Mouse (Mus musculus): Measurements from ENCODE around the gene Cmtm4. TPM values are rescaled to one million over a fixed set of nuclear protein-coding genes. Genes with fewer than 3 reads are reported as not detected.
"Not testable (repeated sequence)": the region's sequence is repeated elsewhere in the genome, so short reads cannot be mapped to it uniquely, and the experiment has no call there.

Gene Cmtm4
- polyA plus RNA-seq, 1 experiment from 2014 or later: 2.6 TPM

GRCm38 (mm10) chr8:104341678-104342077 is 53.9 kb downstream of the Cmtm4 start:
- Histone ChIP-seq H3K9me3 (no peaks in the 10 kb centered on the region), H3K27ac (replicated peaks) (no peak overlapping the region), H3K36me3 (no peaks in the 10 kb centered on the region), H3K27me3 (no peaks in the 10 kb centered on the region), H3K4me3 (peak overlapping the region; percentile 61), H3K9ac (replicated peaks) (no peak overlapping the region), H3K4me1 (peaks cover 16% of the 10 kb centered on the region), H3K4me2 (replicated peaks) (peak overlapping the region; percentile 81)
- 45% methylated on average over 6 of the region's 6 CpGs for WGBS
- ATAC-seq (replicated peaks): no peak

- no peaks in the 10 kb centered on the region for H3K36me3 ChIP-seq
- peak; percentile 68 for ATAC-seq (replicated peaks)
- peaks cover 16% of the 10 kb centered on the region for H3K4me1 ChIP-seq
- H3K27ac ChIP-seq (replicated peaks): peak overlapping the region; percentile 51
- H3K27me3 ChIP-seq: no peaks in the 10 kb centered on the region
- no peaks in the 10 kb centered on the region for H3K9me3 ChIP-seq
- H3K4me2 ChIP-seq (replicated peaks): peak overlapping the region; percentile 81
- peak overlapping the region; percentile 61 for H3K4me3 ChIP-seq
- H3K9ac ChIP-seq (replicated peaks): peak overlapping the region; percentile 56
- 0% methylated on average over 24 of the region's 24 CpGs for WGBS
These were observed 54.5 kb downstream of the Cmtm4 start for GRCm38 (mm10) chr8:104341106-104341561.

DNA sequence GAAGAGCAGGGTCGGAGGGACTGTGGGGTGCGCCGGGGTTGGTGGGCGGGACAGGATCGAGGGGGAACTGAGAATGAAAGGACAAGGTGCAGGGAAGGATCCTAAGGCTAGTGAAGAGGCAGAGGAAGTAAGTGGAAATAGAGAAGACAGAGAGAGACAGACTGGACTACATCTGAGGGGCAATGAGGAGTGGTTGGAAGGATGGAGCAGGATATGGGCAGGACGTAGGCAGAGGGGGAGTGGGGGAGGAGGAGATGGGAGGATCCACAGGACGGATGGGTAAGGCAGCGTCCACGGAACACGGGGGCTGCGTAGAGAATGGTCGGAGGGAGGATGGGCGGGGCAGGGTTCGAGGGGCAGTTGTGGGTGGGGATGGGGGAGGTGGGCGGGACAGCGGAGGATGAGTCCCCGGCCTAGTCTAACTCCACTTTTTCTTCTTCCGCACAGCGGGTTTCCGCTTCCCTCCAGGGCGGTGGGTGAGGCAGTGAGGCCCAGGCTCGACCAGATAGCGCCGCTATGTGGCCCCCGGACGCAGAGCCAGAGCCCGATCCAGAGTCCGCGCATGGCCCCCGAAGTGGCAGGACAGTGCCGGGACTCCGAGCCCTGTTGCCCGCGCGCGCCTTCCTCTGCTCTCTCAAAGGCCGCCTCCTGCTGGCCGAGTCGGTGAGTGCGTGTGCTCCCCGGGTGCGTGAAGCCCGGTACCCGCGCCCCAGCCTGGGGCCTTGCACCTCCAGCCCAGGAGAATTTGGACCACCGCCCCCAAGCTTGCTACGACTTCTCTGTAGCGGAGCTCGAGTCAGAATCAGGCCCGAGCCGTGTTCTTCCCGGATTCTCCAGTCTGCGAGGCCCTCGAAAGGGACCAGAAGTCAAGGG is 55.1 kb downstream of the Cmtm4 start:
- peak; percentile 76 for ATAC-seq (replicated peaks)
- Histone ChIP-seq H3K4me2 (replicated peaks) (peak overlapping the region; percentile 81), H3K27ac (replicated peaks) (peak overlapping the region; percentile 51), H3K4me1 (peaks cover 16% of the 10 kb centered on the region), H3K36me3 (no peaks in the 10 kb centered on the region), H3K9ac (replicated peaks) (peak overlapping the region; percentile 56), H3K4me3 (peak overlapping the region; percentile 61), H3K27me3 (no peaks in the 10 kb centered on the region), H3K9me3 (no peaks in the 10 kb centered on the region)
- under 1% methylated on average over 46 of the region's 54 CpGs for WGBS

DNA sequence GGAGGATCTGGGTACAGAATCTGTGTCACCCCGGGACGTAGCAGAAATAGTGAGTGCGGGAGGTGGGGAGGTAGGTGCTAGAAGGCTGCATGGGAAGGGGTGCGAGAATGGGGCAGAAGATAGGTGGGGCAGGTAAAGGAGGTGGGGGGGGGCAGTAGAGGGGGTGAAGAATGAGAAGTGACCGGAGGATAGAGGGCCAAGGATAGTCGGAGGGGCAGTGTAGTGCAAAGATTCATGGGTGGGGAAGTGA is 55.7 kb downstream of the Cmtm4 start:
- H3K4me3 ChIP-seq: peak overlapping the region; percentile 61
- 0 out of 2 replicates have a peak overlapping the region, but pooled peaks have one; percentile 19 for H3K27ac ChIP-seq (replicated peaks)
- H3K27me3 ChIP-seq: no peaks in the 10 kb centered on the region
- peaks cover 16% of the 10 kb centered on the region for H3K4me1 ChIP-seq
- peak overlapping the region; percentile 56 for H3K9ac ChIP-seq (replicated peaks)
- 4% methylated on average over 6 of the region's 6 CpGs for WGBS
- peak overlapping the region; percentile 81 for H3K4me2 ChIP-seq (replicated peaks)
- peak; percentile 8 for ATAC-seq (replicated peaks)
- no peaks in the 10 kb centered on the region for H3K36me3 ChIP-seq
- no peaks in the 10 kb centered on the region for H3K9me3 ChIP-seq

GRCm38 (mm10) chr8:104339229-104339982 is 56.2 kb downstream of the Cmtm4 start, which contains the start of gene Cmtm3:
Cmtm3 (plus strand) TSS chr8:104339410.
- 0 out of 2 replicates have a peak within 1 kb of the TSS, but pooled peaks have one; percentile 19 for H3K27ac ChIP-seq (replicated peaks)
- H3K36me3 ChIP-seq: no peaks in the 10 kb centered on the region
- no peak for ATAC-seq (replicated peaks)
- H3K4me2 ChIP-seq (replicated peaks): peak within 1 kb of the TSS; percentile 81
- peak within 1 kb of the TSS; percentile 61 for H3K4me3 ChIP-seq
- peaks cover 16% of the 10 kb centered on the region for H3K4me1 ChIP-seq
- H3K9ac ChIP-seq (replicated peaks): peak within 1 kb of the TSS; percentile 56
- H3K27me3 ChIP-seq: no peaks in the 10 kb centered on the region
- WGBS: 14% methylated on average over 18 of the region's 18 CpGs
- H3K9me3 ChIP-seq: no peaks in the 10 kb centered on the region

DNA sequence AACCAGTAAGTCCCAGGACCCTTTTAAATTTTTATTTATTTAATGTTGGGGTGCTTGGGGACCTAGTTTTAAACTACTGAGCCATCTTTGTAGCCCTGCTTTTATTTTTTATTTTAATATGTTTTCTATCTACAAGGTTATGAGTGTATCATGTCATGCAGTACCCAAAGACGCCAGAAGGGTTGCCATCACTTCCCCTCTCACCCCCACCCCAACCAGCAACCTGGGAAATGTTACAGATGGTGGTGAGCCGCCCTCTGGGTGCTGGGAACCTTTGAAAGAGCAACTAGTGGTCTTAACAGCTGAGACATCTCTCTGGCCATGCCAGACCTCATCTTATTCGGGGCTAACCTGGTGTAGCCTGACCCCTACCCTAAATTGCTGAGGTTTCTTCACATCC is 57.7 kb downstream of the Cmtm4 start:
- Histone ChIP-seq H3K4me3 (no peak overlapping the region), H3K27ac (replicated peaks) (no peak overlapping the region), H3K36me3 (no peaks in the 10 kb centered on the region), H3K9ac (replicated peaks) (no peak overlapping the region), H3K4me2 (replicated peaks) (no peak overlapping the region), H3K4me1 (peaks cover 16% of the 10 kb centered on the region), H3K27me3 (no peaks in the 10 kb centered on the region), H3K9me3 (no peaks in the 10 kb centered on the region)
- no peak for ATAC-seq (replicated peaks)
- 46% methylated on average over 3 of the region's 3 CpGs for WGBS

DNA sequence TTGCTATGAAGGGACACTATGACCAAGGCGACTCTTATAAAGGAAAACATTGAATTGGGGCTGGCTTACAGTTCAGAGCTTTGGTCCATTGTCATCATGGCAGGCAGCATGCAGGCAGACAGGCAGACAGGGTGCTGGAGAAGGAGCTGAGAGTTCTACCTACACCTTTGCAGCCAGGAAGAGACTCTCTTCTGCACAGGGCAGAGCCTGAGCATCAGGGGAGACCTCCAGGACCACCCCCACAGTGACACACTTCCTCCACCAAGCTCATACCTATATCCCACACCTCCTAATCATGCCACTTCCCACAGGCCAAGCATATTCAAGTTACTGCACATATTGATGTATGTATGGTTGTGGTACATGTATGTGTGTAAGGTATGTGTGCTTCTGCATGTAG is 58.8 kb downstream of the Cmtm4 start:
- H3K9me3 ChIP-seq: no peaks in the 10 kb centered on the region
- ATAC-seq (replicated peaks): no peak
- H3K4me1 ChIP-seq: peaks cover 16% of the 10 kb centered on the region
- no peak overlapping the region for H3K27ac ChIP-seq (replicated peaks)
- WGBS: 91% methylated on average over 1 of the region's 1 CpGs
- no peak overlapping the region for H3K4me3 ChIP-seq
- H3K4me2 ChIP-seq (replicated peaks): no peak overlapping the region
- H3K27me3 ChIP-seq: no peaks in the 10 kb centered on the region
- no peak overlapping the region for H3K9ac ChIP-seq (replicated peaks)
- no peaks in the 10 kb centered on the region for H3K36me3 ChIP-seq

GRCm38 (mm10) chr8:104334196-104334595 is 61.4 kb downstream of the Cmtm4 start:
- Histone ChIP-seq H3K27ac (replicated peaks) (no peak overlapping the region), H3K36me3 (no peaks in the 10 kb centered on the region), H3K9me3 (no peaks in the 10 kb centered on the region), H3K4me1 (no peaks in the 10 kb centered on the region), H3K9ac (replicated peaks) (no peak overlapping the region), H3K27me3 (no peaks in the 10 kb centered on the region), H3K4me2 (replicated peaks) (no peak overlapping the region), H3K4me3 (no peak overlapping the region)
- 76% methylated on average over 1 of the region's 1 CpGs for WGBS
- no peak for ATAC-seq (replicated peaks)

DNA sequence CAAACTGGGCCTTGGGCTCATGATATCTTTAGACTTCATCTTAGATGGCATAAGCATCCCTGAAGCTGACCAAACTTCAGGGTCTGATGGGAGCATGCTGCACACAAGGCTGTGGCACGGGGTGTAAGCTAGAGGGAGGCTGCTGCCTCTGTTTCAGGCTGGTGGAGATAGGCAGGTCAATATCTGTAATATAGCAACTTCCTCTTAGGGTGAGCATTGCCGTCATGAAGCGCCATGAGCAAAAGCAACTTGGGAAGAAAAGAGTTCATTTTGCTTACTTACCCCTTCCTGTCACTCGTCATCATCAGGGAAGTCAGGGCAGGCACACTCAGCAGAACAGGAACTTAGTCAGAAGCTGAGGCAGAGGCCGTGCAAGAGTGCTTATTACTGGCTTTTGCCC is 61.8 kb downstream of the Cmtm4 start:
- Histone ChIP-seq H3K4me2 (replicated peaks) (no peak overlapping the region), H3K9me3 (no peaks in the 10 kb centered on the region), H3K27ac (replicated peaks) (no peak overlapping the region), H3K4me1 (no peaks in the 10 kb centered on the region), H3K27me3 (no peaks in the 10 kb centered on the region), H3K9ac (replicated peaks) (no peak overlapping the region), H3K36me3 (no peaks in the 10 kb centered on the region), H3K4me3 (no peak overlapping the region)
- WGBS: 79% methylated on average over 5 of the region's 5 CpGs
- ATAC-seq (replicated peaks): no peak

DNA sequence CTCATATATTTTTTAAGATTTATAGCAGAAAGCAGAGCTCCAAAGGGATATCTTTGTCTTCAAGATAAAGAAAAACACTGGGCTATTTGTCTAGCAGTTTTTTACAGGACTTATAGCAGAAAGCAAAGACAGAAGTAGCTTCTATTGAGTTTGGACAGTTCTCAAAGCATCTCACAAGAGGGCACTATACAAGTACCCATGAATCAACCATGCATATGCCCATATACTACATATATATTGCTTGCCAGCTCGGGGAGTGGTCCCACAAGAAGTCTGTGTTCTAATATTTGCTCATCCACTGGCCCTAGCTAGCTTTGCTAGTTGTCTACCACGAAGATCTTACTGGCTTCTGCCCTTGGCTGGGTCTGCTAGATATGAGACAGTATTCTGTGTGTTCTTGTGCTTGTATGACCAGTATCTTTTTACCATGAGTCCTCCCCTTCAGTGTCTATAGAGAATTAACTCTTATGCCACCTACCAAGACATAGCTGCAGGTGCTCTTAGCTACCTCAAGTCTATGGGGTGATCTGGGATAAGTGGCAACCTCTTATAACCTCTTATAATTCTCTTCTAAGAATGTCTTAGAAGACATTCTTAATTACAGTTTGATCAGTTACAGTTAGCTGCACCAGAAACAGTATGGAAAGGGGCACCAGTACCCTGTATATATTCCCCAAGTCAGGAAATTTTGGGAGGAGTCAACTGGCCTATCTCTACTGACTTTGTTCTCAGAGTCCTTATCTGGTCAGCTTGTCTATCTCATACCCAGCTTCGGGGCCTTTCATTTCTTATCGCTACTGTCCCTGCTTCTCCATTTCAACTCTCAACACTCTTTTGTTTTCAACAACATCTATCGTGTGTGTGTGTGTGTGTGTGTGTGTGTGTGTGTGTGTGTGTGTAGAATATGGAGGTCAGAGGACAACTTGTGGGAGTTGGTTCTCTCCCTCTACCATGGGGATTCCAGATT is 62.7 kb downstream of the Cmtm4 start:
- 77% methylated on average over 5 of the region's 5 CpGs for WGBS
- ATAC-seq (replicated peaks): no peak

DNA sequence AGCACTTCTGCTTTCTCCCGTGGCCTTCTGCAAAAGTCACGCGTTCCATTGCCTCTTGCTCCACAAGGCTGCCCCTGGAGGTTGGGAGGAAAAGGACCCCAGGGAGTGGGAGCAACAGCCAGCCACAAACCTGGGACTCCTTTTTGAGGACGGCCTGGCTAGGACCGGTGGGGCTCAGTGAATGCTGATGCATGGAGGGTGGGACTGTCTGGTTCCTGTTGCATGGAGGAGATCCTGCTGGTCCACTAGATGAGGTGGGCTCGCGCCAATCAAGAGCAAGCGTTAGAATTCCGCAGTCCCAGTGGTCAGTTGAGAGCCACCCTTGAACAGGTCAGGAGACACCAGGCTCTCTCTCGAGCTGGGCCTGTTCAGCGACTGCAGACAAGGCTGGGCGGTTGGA is 73.7 kb downstream of the Cmtm4 start, which contains the start of gene Cmtm2b:
TSS of gene Cmtm2b (plus strand) at position 301 of the 400 bp plus-strand sequence.
- H3K4me3 ChIP-seq; H3K27ac ChIP-seq (replicated peaks); ATAC-seq (replicated peaks); H3K27me3 ChIP-seq; H3K4me2 ChIP-seq (replicated peaks); H3K4me1 ChIP-seq; H3K36me3 ChIP-seq; H3K9ac ChIP-seq (replicated peaks); H3K9me3 ChIP-seq: not testable (repeated sequence)
- 91% methylated on average over 12 of the region's 12 CpGs for WGBS

More for the DNA sequence above, 62.7 kb downstream of the Cmtm4 start:
- Histone ChIP-seq H3K9me3 (no peaks in the 10 kb centered on the region), H3K36me3 (no peaks in the 10 kb centered on the region), H3K27ac (replicated peaks) (no peak overlapping the region), H3K27me3 (no peaks in the 10 kb centered on the region), H3K4me2 (replicated peaks) (no peak overlapping the region), H3K4me3 (no peak overlapping the region), H3K4me1 (no peaks in the 10 kb centered on the region), H3K9ac (replicated peaks) (no peak overlapping the region)
